Mouse (Mus musculus) heart, embryonic 14.5 days (tissue): ENCODE data around the gene Mettl21e. TPM values are rescaled to one million over a fixed set of nuclear protein-coding genes. Genes with fewer than 3 reads are reported as not detected.

Source experiments
- ATAC-seq: fragments of 200-750 bp; cut with Nextera tagmentation; 2 replicates; pipeline ENCODE4 v1.8.0; 2017; ENCODE audit warnings: low read depth, moderate TSS enrichment; ENCODE audit not compliant: insufficient number of reproducible peaks, insufficient read depth, low FRiP score
- H3K27ac ChIP-seq, 2 experiments: fragments of 200-500 bp in 1 of 2; fragments of 300-500 bp in 1 of 2; sonication (generic) in 1 of 2; replicated peaks in 1 of 2; 2 replicates each; pipeline ENCODE4 v1.5.1; 2012 to 2014; ENCODE audit warnings: low read depth in 2 of 2, low read length in 2 of 2, control low read depth in 1 of 2, mild to moderate bottlenecking in 1 of 2, mixed read lengths in 1 of 2; ENCODE audit not compliant: control insufficient read depth in 1 of 2, insufficient read depth in 1 of 2
- H3K27me3 ChIP-seq: fragments of 300-500 bp; sonication (generic); 2 replicates; pipeline ENCODE4 v1.6.1; 2014; ENCODE audit warnings: mild to moderate bottlenecking, low read length, control low read depth; ENCODE audit not compliant: control insufficient read depth, insufficient read depth
- H3K36me3 ChIP-seq: fragments of 300-500 bp; sonication (generic); 2 replicates; pipeline ENCODE4 v1.6.1; 2014; ENCODE audit warnings: mild to moderate bottlenecking, control low read depth, low read length, mixed read lengths; ENCODE audit not compliant: control insufficient read depth, insufficient read depth
- H3K4me1 ChIP-seq, 2 experiments: fragments of 200-500 bp in 1 of 2; fragments of 300-500 bp in 1 of 2; sonication (generic) in 1 of 2; 2 replicates each; pipeline ENCODE4 v1.6.1; 2012 to 2014; ENCODE audit warnings: low read length in 2 of 2, control low read depth in 1 of 2, mixed read lengths in 1 of 2; ENCODE audit not compliant: control insufficient read depth in 2 of 2, insufficient read depth in 2 of 2
- H3K4me2 ChIP-seq: fragments of 300-500 bp; sonication (generic); 2 replicates; pipeline ENCODE4 v1.6.1; 2014; ENCODE audit warnings: mild to moderate bottlenecking, low read length
- H3K4me3 ChIP-seq, 2 experiments: fragments of 200-500 bp in 1 of 2; fragments of 300-500 bp in 1 of 2; sonication (generic) in 1 of 2; 2 replicates each; pipeline ENCODE4 v1.5.1; 2012 to 2014; ENCODE audit warnings: low read length in 2 of 2, mild to moderate bottlenecking in 2 of 2, control low read depth in 1 of 2, low read depth in 1 of 2, moderate library complexity in 1 of 2; ENCODE audit not compliant: control insufficient read depth in 1 of 2, insufficient read depth in 1 of 2
- H3K9ac ChIP-seq: fragments of 300-500 bp; sonication (generic); 2 replicates; pipeline ENCODE4 v1.6.1; 2014; ENCODE audit warnings: mild to moderate bottlenecking, low read length
- H3K9me3 ChIP-seq: fragments of 300-500 bp; sonication (generic); 2 replicates; pipeline ENCODE4 v1.6.1; 2016; ENCODE audit warnings: low read length, control low read depth; ENCODE audit not compliant: control insufficient read depth
- WGBS: fragments of 180-500 bp; shearing (Covaris S2); extraction: QIAGEN DNeasy Blood & Tissue Kit; methylation state at CpG from one replicate; pipeline ENCODE4 v1.1.7; 2014; 5-methylcytosine and 5-hydroxymethylcytosine counted together
- polyA plus RNA-seq: library from polyadenylated mRNA; unstranded; fragments of >200 nt; fragmentation: Nextera tagmentation; extraction: Ambion mirVana; gene quantifications from 2 replicates; pipeline ENCODE4 v1.2.1, GENCODE M21; 2014

The Mettl21e gene
- polyA plus RNA-seq, 1 experiment from 2014 or later: 0.05 TPM

- Histone ChIP-seq H3K4me2 (no peak overlapping the region), H3K27ac (no peak overlapping the region), H3K27me3 (no peaks in the 10 kb centered on the region), H3K9ac (no peak overlapping the region), H3K36me3 (peaks cover 83% of the 10 kb centered on the region), H3K4me3 (no peak overlapping the region), H3K9me3 (0 out of 2 replicates have a peak, but pooled peaks cover 8% of the 10 kb centered on the region), H3K4me1 (no peaks in the 10 kb centered on the region)
- no peak for ATAC-seq
- WGBS: 94% methylated on average over 4 of the region's 4 CpGs
Measured at GRCm38 (mm10) chr1:44172656-44173055, 46.1 kb downstream of the Mettl21e start.

GRCm38 (mm10) chr1:44167859-44168383, 50.8 kb downstream of the Mettl21e start:
- 0 out of 2 replicates have a peak, but pooled peaks cover 8% of the 10 kb centered on the region for H3K9me3 ChIP-seq
- H3K4me1 ChIP-seq: no peaks in the 10 kb centered on the region
- H3K4me2 ChIP-seq: no peak overlapping the region
- no peak for ATAC-seq
- H3K27me3 ChIP-seq: no peaks in the 10 kb centered on the region
- no peak overlapping the region for H3K27ac ChIP-seq
- H3K36me3 ChIP-seq: peaks cover 80% of the 10 kb centered on the region
- H3K9ac ChIP-seq: no peak overlapping the region
- 98% methylated on average over 3 of the region's 3 CpGs for WGBS
- no peak overlapping the region for H3K4me3 ChIP-seq

GRCm38 (mm10) chr1:44162389-44162788, 56.4 kb downstream of the Mettl21e start:
- H3K9ac ChIP-seq: no peak overlapping the region
- H3K36me3 ChIP-seq: peaks cover 94% of the 10 kb centered on the region
- WGBS: 91% methylated on average over 5 of the region's 5 CpGs
- no peak overlapping the region for H3K4me2 ChIP-seq
- no peaks in the 10 kb centered on the region for H3K9me3 ChIP-seq
- H3K27me3 ChIP-seq: no peaks in the 10 kb centered on the region
- no peak overlapping the region for H3K27ac ChIP-seq
- no peak overlapping the region for H3K4me3 ChIP-seq
- no peaks in the 10 kb centered on the region for H3K4me1 ChIP-seq
- no peak for ATAC-seq

GRCm38 (mm10) chr1:44161818-44162217, 56.9 kb downstream of the Mettl21e start:
- no peak for ATAC-seq
- Histone ChIP-seq H3K27ac (no peak overlapping the region), H3K4me1 (no peaks in the 10 kb centered on the region), H3K27me3 (no peaks in the 10 kb centered on the region), H3K9ac (no peak overlapping the region), H3K4me2 (no peak overlapping the region), H3K4me3 (no peak overlapping the region), H3K36me3 (peaks cover 94% of the 10 kb centered on the region), H3K9me3 (no peaks in the 10 kb centered on the region)
- WGBS: 93% methylated on average over 6 of the region's 6 CpGs

- no peak for ATAC-seq
- Histone ChIP-seq H3K9ac (no peak overlapping the region), H3K9me3 (no peaks in the 10 kb centered on the region), H3K27me3 (no peaks in the 10 kb centered on the region), H3K4me3 (no peak overlapping the region), H3K36me3 (peaks cover 64% of the 10 kb centered on the region), H3K4me1 (no peaks in the 10 kb centered on the region), H3K27ac (no peak overlapping the region), H3K4me2 (no peak overlapping the region)
- WGBS: 93% methylated on average over 6 of the region's 6 CpGs
Measured at GRCm38 (mm10) chr1:44158317-44158716, 60.4 kb downstream of the Mettl21e start.

- ATAC-seq: no peak
- WGBS: 96% methylated on average over 4 of the region's 4 CpGs
Measured at GRCm38 (mm10) chr1:44155287-44155686, 63.5 kb downstream of the Mettl21e start.

More at GRCm38 (mm10) chr1:44155287-44155686, 63.5 kb downstream of the Mettl21e start:
- no peak overlapping the region for H3K4me2 ChIP-seq
- H3K9me3 ChIP-seq: no peaks in the 10 kb centered on the region
- peaks cover 34% of the 10 kb centered on the region for H3K36me3 ChIP-seq
- H3K4me3 ChIP-seq: no peak overlapping the region
- no peak overlapping the region for H3K27ac ChIP-seq
- H3K27me3 ChIP-seq: no peaks in the 10 kb centered on the region
- H3K4me1 ChIP-seq: no peaks in the 10 kb centered on the region
- no peak overlapping the region for H3K9ac ChIP-seq

Other genes starting within 250 kb of the Mettl21e start
- gene Mettl21c, start 198.9 kb downstream of the Mettl21e start, polyA plus RNA-seq: 0.28 and 0.47 TPM in 2 replicates
- gene Gm8251, start 157.0 kb downstream of the Mettl21e start, polyA plus RNA-seq: 0.07 TPM in 1 of 2 replicates, not detected in the other
- gene Tex30, start 116.5 kb downstream of the Mettl21e start, polyA plus RNA-seq: 66.1 and 69.7 TPM in 2 replicates
- gene Kdelc1, start 100.2 kb downstream of the Mettl21e start, polyA plus RNA-seq: 44.6 and 48.8 TPM in 2 replicates
- gene Bivm, start 100.0 kb downstream of the Mettl21e start, polyA plus RNA-seq: 12.2 and 15.3 TPM in 2 replicates
- gene Ercc5, start 71.2 kb downstream of the Mettl21e start, polyA plus RNA-seq: 13.7 and 16.4 TPM in 2 replicates